Mouse (Mus musculus): Measurements from ENCODE around the gene Vps13a. TPM values are rescaled to one million over a fixed set of nuclear protein-coding genes. Genes with fewer than 3 reads are reported as not detected.
"Not testable (repeated sequence)": the region's sequence is repeated elsewhere in the genome, so short reads cannot be mapped to it uniquely, and the experiment has no call there.

The Vps13a gene
- total and polyA plus RNA-seq, 3 experiments, result 21.5 to 335 (median 29.7) TPM

DNA sequence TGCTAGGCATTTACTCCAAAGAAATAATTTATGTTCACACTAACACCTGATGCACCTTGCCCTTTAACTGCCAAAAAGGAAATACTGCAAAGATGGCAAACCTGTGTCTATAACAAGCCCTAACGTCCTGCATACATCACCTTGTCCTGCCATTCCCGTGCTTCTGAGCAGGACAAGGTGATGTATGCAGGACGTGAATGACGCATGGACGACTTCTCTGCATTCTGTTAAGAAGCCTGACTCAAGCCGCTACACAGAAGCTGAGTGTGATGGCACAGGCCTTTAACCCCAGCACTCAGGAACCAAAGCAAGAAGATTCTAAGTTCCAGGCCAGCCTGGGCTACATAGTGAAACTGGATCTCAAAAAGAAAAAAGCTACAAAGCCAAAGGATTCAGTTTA lies 2.2 kb downstream of the Vps13a start (continued):
- no peak for TF ChIP-seq ELF1 (IDR thresholded peaks at IDR 0.05; ENCODE audit: low read depth, low read length)
- TF ChIP-seq KAT2A (conservative IDR thresholded peaks at IDR 0.05; ENCODE audit: low read depth, low read length), result no peak
- TF ChIP-seq HCFC1 (IDR thresholded peaks at IDR 0.05; ENCODE audit: low read depth, low read length), result peak; percentile 13; the same call in 1 of the 2 replicates

DNA sequence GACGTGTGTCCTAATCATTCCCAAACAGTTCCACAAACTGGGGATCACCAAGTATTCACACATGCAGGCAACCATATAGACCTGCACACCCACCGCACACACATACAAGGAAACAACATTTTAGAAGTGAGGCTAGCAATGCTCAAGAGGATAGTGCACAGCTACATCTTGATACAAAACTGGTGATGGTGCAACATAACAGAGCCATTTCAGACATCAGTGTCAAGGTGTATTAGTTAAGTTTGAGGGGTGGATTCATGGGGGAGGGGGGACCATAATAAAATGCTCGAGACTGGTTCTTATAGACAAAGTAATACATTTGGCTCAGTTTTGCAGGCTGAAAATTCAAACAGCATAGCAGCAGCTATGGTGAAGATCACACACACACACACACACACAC lies 2.8 kb downstream of the Vps13a start:
- Histone ChIP-seq H3K9ac (ENCODE audit: control insufficient read depth, low read depth, low read length, poor library complexity, severe bottlenecking) (peak overlapping the region; percentile 39), H3K4me1 (ENCODE audit: control insufficient read depth in 1 of 2, insufficient read depth in 2 of 2, low read length in 2 of 2) (peaks cover 9 to 14% of the 10 kb centered on the region in 2 experiments), H3K36me3 (ENCODE audit: control insufficient read depth in 1 of 2, insufficient read depth in 2 of 2, low read length in 2 of 2) (peaks cover 0 to 21% of the 10 kb centered on the region in 2 experiments; a peak in 2 of 4 replicates), H3K27me3 (ENCODE audit: control insufficient read depth in 1 of 2, insufficient read depth in 2 of 2, low read length in 2 of 2) (no peaks in the 10 kb centered on the region), H3K79me2 (ENCODE audit: control insufficient read depth, insufficient read depth, low read length, poor library complexity) (peaks cover 55% of the 10 kb centered on the region), H3K9me3 (replicated peaks; ENCODE audit: insufficient read depth, low read length) (no peaks in the 10 kb centered on the region), H3K27ac (ENCODE audit: control insufficient read depth, low read depth, low read length) (no peak overlapping the region), H3K4me3 (ENCODE audit: control insufficient read depth in 1 of 2, insufficient read depth in 1 of 2, low read depth in 2 of 2, low read length in 2 of 2) (peak overlapping the region; percentile 56 to 94)
- DNase-seq (ENCODE audit: low read depth, low spot score), result no peak
- TF ChIP-seq CHD1 (IDR thresholded peaks at IDR 0.05; ENCODE audit: low read depth, low read length), result no peak
- TF ChIP-seq ZNF384 (IDR thresholded peaks at IDR 0.05; ENCODE audit: low read depth, low read length), result no peak
- no peak for TF ChIP-seq MAZ (IDR thresholded peaks at IDR 0.05; ENCODE audit: low read depth, low read length)
- no peak for TF ChIP-seq USF2 (IDR thresholded peaks at IDR 0.05; ENCODE audit: borderline replicate concordance in 1 of 2, insufficient read depth in 1 of 2, low read depth in 1 of 2, low read length in 2 of 2)
- TF ChIP-seq CHD2 (IDR thresholded peaks at IDR 0.05; ENCODE audit: low read length), result no peak
- no peak for TF ChIP-seq USF1 (IDR thresholded peaks at IDR 0.05; ENCODE audit: low read depth, low read length)
- no peak for TF ChIP-seq GATA1 (IDR thresholded peaks at IDR 0.05; ENCODE audit: low read depth, low read length)
- TF ChIP-seq MAX (IDR thresholded peaks at IDR 0.05; ENCODE audit: low read length), result no peak
- no peak for TF ChIP-seq RAD21 (IDR thresholded peaks at IDR 0.05; ENCODE audit: low read depth, low read length)
- TF ChIP-seq NELFE (IDR thresholded peaks at IDR 0.05; ENCODE audit: low read depth, low read length), result no peak
- no peak for TF ChIP-seq POLR2AphosphoS2 (IDR thresholded peaks at IDR 0.05; ENCODE audit: low read length)
- TF ChIP-seq JUND (IDR thresholded peaks at IDR 0.05; ENCODE audit: low read depth, low read length), result no peak
- TF ChIP-seq ZMIZ1 (IDR thresholded peaks at IDR 0.05; ENCODE audit: low read depth, low read length), result no peak
- no peak for TF ChIP-seq MYC (IDR thresholded peaks at IDR 0.05; ENCODE audit: low read depth, low read length)
- no peak for TF ChIP-seq TCF12 (IDR thresholded peaks at IDR 0.05; ENCODE audit: low read depth, low read length)
- TF ChIP-seq RCOR1 (IDR thresholded peaks at IDR 0.05; ENCODE audit: low read depth, low read length), result no peak
- TF ChIP-seq POLR2AphosphoS5 (IDR thresholded peaks at IDR 0.05; ENCODE audit: borderline replicate concordance, low read depth, low read length), result no peak

DNA sequence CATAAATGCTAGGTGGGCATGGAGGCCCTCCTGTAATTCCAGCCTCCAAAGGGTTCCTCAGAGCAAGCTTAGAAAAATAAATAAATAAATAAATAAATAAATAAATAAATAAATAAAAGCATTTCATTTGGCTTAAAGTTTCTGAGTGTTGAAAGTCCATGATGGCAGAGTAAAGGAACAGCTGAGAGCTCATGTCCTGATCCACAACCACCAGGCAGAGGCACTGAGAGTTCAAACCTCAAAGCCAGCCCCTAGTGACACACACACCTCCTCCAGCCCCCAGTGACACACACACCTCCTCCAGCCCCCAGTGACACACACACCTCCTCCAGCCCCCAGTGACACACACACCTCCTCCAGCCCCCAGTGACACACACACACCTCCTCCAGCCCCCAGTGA lies 3.3 kb downstream of the Vps13a start:
- H3K27ac ChIP-seq (ENCODE audit: control insufficient read depth, low read depth, low read length); H3K4me3 ChIP-seq (ENCODE audit: control insufficient read depth in 1 of 2, insufficient read depth in 1 of 2, low read depth in 2 of 2, low read length in 2 of 2); H3K9me3 ChIP-seq (replicated peaks; ENCODE audit: insufficient read depth, low read length); DNase-seq (ENCODE audit: low read depth, low spot score); H3K27me3 ChIP-seq (ENCODE audit: control insufficient read depth in 1 of 2, insufficient read depth in 2 of 2, low read length in 2 of 2); H3K9ac ChIP-seq (ENCODE audit: control insufficient read depth, low read depth, low read length, poor library complexity, severe bottlenecking): not testable (repeated sequence)
- Histone ChIP-seq H3K36me3 (ENCODE audit: control insufficient read depth in 1 of 2, insufficient read depth in 2 of 2, low read length in 2 of 2) (peaks cover 0 to 21% of the 10 kb centered on the region in 2 experiments; a peak in 2 of 4 replicates), H3K79me2 (ENCODE audit: control insufficient read depth, insufficient read depth, low read length, poor library complexity) (peaks cover 59% of the 10 kb centered on the region), H3K4me1 (ENCODE audit: control insufficient read depth in 1 of 2, insufficient read depth in 2 of 2, low read length in 2 of 2) (peaks cover 9 to 14% of the 10 kb centered on the region in 2 experiments)
